Mouse (Mus musculus) liver, embryonic 12.5 days (tissue): Measurements from ENCODE around the gene Tpst2. TPM values are rescaled to one million over a fixed set of nuclear protein-coding genes. Genes with fewer than 3 reads are reported as not detected.
A peak's percentile ranks its signal among the peaks of the same experiment; 100 is the strongest.

Source experiments
- ATAC-seq: fragments of 200-750 bp; cut with Nextera tagmentation; 2 replicates; pipeline ENCODE4 v1.8.0; 2017; ENCODE audit warnings: moderate number of reproducible peaks, mild to moderate bottlenecking, moderate library complexity
- H3K27ac ChIP-seq: fragments of 300-500 bp; sonication (generic); 2 replicates; pipeline ENCODE4 v1.5.1; 2016; ENCODE audit warnings: mild to moderate bottlenecking
- H3K27me3 ChIP-seq: fragments of 300-500 bp; sonication (generic); replicated peaks from 2 replicates; pipeline ENCODE4 v1.6.1; 2016; ENCODE audit warnings: mild to moderate bottlenecking, moderate library complexity
- H3K36me3 ChIP-seq: fragments of 300-500 bp; sonication (generic); 2 replicates; pipeline ENCODE4 v1.6.1; 2016; ENCODE audit warnings: mild to moderate bottlenecking, moderate library complexity
- H3K4me1 ChIP-seq: fragments of 300-500 bp; sonication (generic); 2 replicates; pipeline ENCODE4 v1.6.1; 2016
- H3K4me2 ChIP-seq: fragments of 300-500 bp; sonication (generic); 2 replicates; pipeline ENCODE4 v1.6.1; 2016; ENCODE audit warnings: mild to moderate bottlenecking, moderate library complexity
- H3K4me3 ChIP-seq: fragments of 300-500 bp; sonication (generic); 2 replicates; pipeline ENCODE4 v1.5.1; 2016; ENCODE audit warnings: mild to moderate bottlenecking, moderate library complexity
- H3K9ac ChIP-seq: fragments of 300-500 bp; sonication (generic); 2 replicates; pipeline ENCODE4 v1.6.1; 2016; ENCODE audit warnings: mild to moderate bottlenecking, moderate library complexity
- H3K9me3 ChIP-seq: fragments of 300-500 bp; sonication (generic); replicated peaks from 2 replicates; pipeline ENCODE4 v1.6.1; 2016; ENCODE audit warnings: mild to moderate bottlenecking, moderate library complexity
- WGBS: fragments of 180-500 bp; shearing (Covaris S2); methylation state at CpG from one replicate; pipeline ENCODE4 v1.1.7; 2016; ENCODE audit not compliant: insufficient replicate concordance; 5-methylcytosine and 5-hydroxymethylcytosine counted together
- polyA plus RNA-seq: library from polyadenylated mRNA; unstranded; fragments of >200 nt; fragmentation: Nextera tagmentation; extraction: Ambion mirVana; gene quantifications from 2 replicates; pipeline ENCODE4 v1.2.1, GENCODE M21; 2016

Tpst2 gene
- 40.5 and 45.1 TPM in 2 replicates for polyA plus RNA-seq

DNA sequence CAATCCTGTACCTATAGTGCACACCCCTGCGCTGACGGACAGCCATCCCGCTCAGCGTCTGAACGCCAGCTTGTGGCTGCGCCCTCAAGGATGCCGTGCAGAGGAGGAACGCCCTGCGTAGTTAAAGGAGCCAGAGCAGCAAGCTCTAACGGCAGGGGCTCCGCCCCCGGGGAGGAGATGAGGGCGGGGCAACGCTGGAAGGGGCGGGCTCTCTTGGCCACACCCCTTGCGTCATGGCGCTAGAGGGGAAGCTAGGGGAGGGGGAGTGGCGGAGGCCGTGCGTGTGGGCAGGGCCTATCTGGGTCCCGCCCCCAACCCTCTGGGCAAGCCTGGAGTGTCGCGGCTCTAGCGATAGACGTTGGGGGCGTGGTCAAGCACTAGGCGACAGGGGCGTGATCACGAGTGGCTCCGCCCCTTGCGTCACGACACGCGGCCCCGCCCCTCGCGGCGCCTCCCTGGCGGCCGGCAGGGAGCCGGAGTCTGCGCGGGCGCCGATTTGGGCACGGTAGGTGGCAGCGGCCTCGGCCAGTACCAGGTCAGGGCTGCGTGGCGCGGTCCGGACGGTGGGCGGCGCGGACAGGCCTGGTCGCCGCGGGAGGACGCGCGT is at the start of gene Tpst2:
Gene Tpst2 (plus strand): TSS at position 425 of the 607 bp plus-strand sequence.
- H3K4me3 ChIP-seq = peak within 1 kb of the TSS; percentile 81
- H3K27ac ChIP-seq = peak within 1 kb of the TSS; percentile 86
- peak; percentile 92 for ATAC-seq
- under 1% methylated on average over 61 of the region's 62 CpGs for WGBS
- peaks cover 6% of the 10 kb centered on the region; the same call in 1 of the 2 replicates for H3K27me3 ChIP-seq
- H3K9me3 ChIP-seq = no peaks in the 10 kb centered on the region
- peaks cover 65% of the 10 kb centered on the region for H3K4me1 ChIP-seq
- peak within 1 kb of the TSS; percentile 91 for H3K4me2 ChIP-seq
- H3K9ac ChIP-seq = peak within 1 kb of the TSS; percentile 83
- H3K36me3 ChIP-seq = no peaks in the 10 kb centered on the region

DNA sequence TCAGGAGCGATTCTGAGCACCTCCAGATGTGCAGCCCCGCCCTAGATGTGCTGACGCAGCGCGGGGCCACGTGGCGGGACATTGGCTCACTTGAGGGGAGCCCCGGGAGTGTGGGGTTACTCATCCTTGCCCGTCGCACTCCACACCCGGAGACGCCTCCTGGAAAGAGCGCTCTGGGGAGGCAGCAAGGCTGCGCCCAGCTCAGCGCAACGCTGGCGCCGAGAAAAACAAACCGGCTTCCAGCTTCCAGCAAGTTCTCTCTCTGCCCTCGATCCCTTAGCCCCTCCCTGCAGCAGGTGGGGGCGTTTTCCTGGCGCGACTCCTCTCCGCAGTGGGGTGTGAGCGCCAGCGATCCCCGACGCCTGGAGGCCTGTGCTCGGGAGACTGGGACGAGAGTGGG is 49.1 kb upstream of the Tpst2 start:
- Histone ChIP-seq H3K9ac (no peak overlapping the region), H3K4me2 (peak overlapping the region; percentile 39), H3K4me1 (peaks cover 7% of the 10 kb centered on the region), H3K27ac (no peak overlapping the region), H3K4me3 (0 out of 2 replicates have a peak overlapping the region, but pooled peaks have one; percentile 1), H3K9me3 (no peaks in the 10 kb centered on the region), H3K27me3 (peaks cover 89% of the 10 kb centered on the region), H3K36me3 (no peaks in the 10 kb centered on the region)
- no peak for ATAC-seq
- 2% methylated on average over 30 of the region's 30 CpGs for WGBS

DNA sequence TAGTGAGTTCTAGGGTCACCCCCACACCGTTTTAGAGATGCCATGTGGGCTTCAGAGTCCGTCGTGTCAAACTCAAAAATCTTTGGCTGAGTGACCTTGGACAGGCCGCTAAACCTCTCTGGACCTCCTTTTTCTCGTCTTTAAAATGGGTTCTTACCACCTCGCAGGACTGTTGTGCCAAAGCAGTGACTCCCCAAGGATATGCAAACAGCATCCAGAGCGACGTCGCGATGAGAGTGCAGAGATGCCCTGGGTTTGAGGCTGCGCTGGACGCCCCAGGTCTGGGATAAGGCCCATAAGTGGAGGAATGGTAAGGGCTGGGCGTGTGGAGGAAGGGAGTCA is 48.6 kb upstream of the Tpst2 start:
- H3K4me3 ChIP-seq = no peak overlapping the region
- H3K9me3 ChIP-seq = no peaks in the 10 kb centered on the region
- peak overlapping the region; percentile 33; the same call in 1 of the 2 replicates for H3K4me2 ChIP-seq
- no peaks in the 10 kb centered on the region for H3K36me3 ChIP-seq
- no peak overlapping the region for H3K27ac ChIP-seq
- H3K9ac ChIP-seq = no peak overlapping the region
- H3K4me1 ChIP-seq = peaks cover 7% of the 10 kb centered on the region
- ATAC-seq = no peak
- peaks cover 89% of the 10 kb centered on the region for H3K27me3 ChIP-seq
- WGBS = 5% methylated on average over 13 of the region's 13 CpGs

DNA sequence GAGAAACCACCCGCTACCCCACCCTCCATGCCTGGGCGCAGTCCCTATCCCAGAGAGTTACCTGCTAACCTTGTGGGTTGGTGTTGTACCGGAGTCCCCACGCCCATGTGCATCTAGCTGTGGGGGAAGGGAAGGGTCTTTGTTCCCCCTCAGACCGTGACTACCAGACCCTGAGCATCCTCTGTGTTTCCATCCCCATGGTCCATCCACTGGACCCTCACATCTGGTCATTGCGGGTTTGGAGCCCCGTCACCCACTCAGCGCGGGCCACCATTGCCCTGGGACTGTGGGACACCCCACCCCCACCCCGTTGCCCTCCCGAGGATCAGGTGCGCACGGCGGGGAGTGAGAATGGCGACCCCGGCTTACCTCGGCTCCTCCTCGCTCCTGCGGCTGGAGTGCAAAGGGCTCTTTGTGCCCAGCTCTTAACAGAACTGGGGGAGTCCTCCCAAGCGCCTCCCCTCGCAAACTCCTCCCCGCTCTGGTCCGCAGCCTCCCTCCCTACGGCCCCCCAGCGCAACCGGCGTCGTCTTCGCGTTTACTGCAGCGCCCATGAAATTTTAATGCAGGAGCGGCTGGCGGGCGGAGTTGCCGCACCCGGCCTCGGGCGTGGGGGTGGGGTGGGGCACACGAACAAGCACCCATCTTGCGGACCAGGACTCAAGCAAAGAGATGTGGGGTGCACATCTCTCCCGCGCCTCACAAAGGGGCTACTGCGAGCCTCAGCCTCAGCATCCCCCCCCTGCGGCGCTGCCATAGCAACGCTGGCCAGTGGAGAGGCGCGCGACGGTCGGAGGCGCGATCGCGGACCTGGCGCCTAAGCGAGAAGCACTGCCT is 48.0 kb upstream of the Tpst2 start:
- no peak for ATAC-seq
- H3K36me3 ChIP-seq = no peaks in the 10 kb centered on the region
- 3% methylated on average over 57 of the region's 57 CpGs for WGBS
- H3K27ac ChIP-seq = no peak overlapping the region
- H3K4me2 ChIP-seq = peak overlapping the region; percentile 33
- H3K27me3 ChIP-seq = peaks cover 85% of the 10 kb centered on the region
- peaks cover 7% of the 10 kb centered on the region for H3K4me1 ChIP-seq
- H3K9me3 ChIP-seq = no peaks in the 10 kb centered on the region
- no peak overlapping the region for H3K9ac ChIP-seq
- peak overlapping the region; percentile 15; the same call in 1 of the 2 replicates for H3K4me3 ChIP-seq

DNA sequence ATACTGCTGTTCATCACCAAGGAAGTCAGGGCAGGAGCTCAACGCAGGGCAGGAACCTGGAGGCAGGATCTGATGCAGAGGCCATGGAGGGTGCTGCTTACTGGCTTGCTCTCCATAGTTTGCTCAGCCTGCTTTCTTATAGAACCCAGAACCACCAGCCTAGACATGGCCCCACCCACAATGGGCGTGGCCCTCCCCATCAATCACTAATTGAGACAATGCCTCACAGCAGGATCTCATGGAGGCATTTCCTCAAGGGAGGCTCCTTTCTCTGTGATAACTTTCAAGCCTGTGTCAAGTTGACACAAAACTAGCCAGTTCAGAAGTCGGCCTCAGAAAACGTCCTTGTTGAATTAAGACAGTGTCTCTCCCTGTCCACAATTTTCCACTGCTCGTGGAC is 40.7 kb upstream of the Tpst2 start:
- Histone ChIP-seq H3K4me1 (peaks cover 15% of the 10 kb centered on the region), H3K36me3 (no peaks in the 10 kb centered on the region), H3K4me3 (no peak overlapping the region), H3K4me2 (no peak overlapping the region), H3K27me3 (peaks cover 53% of the 10 kb centered on the region), H3K9ac (no peak overlapping the region), H3K9me3 (no peaks in the 10 kb centered on the region), H3K27ac (no peak overlapping the region)
- WGBS = 61% methylated on average over 5 of the region's 5 CpGs
- ATAC-seq = no peak

DNA sequence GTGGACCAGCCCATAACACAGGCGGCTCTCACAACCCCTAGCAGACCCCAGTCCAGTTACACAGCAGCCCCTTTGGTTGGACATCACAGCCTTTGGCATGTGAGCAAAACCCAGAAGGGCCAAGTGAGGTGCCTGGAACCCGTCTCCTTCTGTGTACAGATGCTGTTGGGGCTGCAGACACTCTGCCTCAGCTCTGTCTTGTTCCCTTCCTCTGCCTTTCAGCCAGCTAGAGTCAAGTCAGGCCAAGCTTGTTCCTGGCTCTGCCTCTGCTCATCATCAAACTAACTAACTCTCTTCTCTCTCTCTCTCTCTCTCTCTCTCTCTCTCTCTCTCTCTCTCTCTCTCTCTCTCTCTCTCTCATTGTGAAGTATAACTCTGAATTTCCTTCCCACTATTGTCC is 39.9 kb upstream of the Tpst2 start:
- no peak overlapping the region for H3K9ac ChIP-seq
- 62% methylated on average over 2 of the region's 2 CpGs for WGBS
- ATAC-seq = no peak
- no peaks in the 10 kb centered on the region for H3K36me3 ChIP-seq
- H3K9me3 ChIP-seq = no peaks in the 10 kb centered on the region
- H3K27ac ChIP-seq = no peak overlapping the region
- peaks cover 45% of the 10 kb centered on the region for H3K27me3 ChIP-seq
- H3K4me1 ChIP-seq = peaks cover 23% of the 10 kb centered on the region
- H3K4me2 ChIP-seq = no peak overlapping the region
- H3K4me3 ChIP-seq = no peak overlapping the region

DNA sequence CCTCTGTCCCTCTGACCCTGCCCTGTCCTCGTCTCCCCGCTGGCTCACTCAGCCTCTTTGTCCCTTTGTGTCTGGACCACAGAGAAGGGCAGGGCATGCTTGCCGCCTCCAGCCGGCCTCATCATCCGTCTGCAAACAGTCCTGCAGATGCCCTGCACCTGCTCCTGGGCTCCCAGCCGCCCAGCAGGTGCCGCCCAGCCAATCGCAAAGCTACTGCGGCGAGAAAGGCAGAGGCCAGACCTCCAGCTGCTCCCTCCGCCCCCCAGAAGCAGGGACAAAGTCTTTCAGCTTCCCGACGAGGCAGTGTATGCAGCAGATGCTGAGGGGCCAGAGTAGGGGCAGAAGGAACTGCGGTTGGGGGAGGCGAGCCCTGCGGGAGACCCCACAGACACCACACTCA is 39.1 kb upstream of the Tpst2 start:
- peaks cover 31% of the 10 kb centered on the region for H3K4me1 ChIP-seq
- WGBS = 30% methylated on average over 16 of the region's 16 CpGs
- no peak for ATAC-seq
- peaks cover under 1% of the 10 kb centered on the region; the same call in 1 of the 2 replicates for H3K9me3 ChIP-seq
- H3K4me2 ChIP-seq = no peak overlapping the region
- H3K9ac ChIP-seq = no peak overlapping the region
- no peaks in the 10 kb centered on the region for H3K36me3 ChIP-seq
- no peak overlapping the region for H3K27ac ChIP-seq
- no peak overlapping the region for H3K4me3 ChIP-seq
- peaks cover 41% of the 10 kb centered on the region for H3K27me3 ChIP-seq

DNA sequence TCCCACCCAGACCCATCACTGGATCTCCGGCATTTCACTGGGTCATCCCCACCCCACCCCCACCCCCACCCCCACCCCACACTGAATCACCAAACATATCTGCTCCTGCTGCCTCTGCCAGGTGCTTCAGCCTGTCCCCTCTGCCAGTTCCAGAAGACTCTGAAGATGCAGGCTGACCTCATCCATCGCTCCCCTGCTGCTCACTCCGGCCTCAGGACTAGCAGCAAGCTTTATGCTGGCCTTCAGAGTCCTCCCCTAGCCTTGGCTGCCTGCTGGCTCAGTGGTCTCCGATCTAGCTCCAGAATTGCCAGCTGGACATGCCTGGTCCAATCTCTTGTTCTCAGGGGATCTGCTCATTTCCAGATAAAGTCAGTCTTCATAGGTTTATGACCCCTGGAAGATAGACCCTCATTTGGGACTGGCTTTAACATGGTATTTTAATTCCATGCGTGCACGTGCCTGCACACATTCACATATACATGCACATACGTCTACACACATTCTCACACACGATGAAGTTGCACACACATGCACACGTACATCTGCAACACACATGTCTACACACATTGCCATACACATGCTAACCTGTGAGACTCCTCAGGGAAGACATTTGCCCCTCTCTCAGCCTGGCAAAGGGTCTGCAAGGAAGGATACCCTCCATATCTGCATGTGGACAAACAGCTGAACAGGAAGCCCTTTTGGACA is 38.5 kb upstream of the Tpst2 start:
- WGBS = 55% methylated on average over 9 of the region's 9 CpGs
- ATAC-seq = no peak
- no peak overlapping the region for H3K27ac ChIP-seq
- no peaks in the 10 kb centered on the region for H3K36me3 ChIP-seq
- peaks cover 41% of the 10 kb centered on the region for H3K27me3 ChIP-seq
- H3K9me3 ChIP-seq = peaks cover 6% of the 10 kb centered on the region
- no peak overlapping the region for H3K4me2 ChIP-seq
- H3K4me1 ChIP-seq = peaks cover 37% of the 10 kb centered on the region
- no peak overlapping the region for H3K4me3 ChIP-seq
- no peak overlapping the region for H3K9ac ChIP-seq

DNA sequence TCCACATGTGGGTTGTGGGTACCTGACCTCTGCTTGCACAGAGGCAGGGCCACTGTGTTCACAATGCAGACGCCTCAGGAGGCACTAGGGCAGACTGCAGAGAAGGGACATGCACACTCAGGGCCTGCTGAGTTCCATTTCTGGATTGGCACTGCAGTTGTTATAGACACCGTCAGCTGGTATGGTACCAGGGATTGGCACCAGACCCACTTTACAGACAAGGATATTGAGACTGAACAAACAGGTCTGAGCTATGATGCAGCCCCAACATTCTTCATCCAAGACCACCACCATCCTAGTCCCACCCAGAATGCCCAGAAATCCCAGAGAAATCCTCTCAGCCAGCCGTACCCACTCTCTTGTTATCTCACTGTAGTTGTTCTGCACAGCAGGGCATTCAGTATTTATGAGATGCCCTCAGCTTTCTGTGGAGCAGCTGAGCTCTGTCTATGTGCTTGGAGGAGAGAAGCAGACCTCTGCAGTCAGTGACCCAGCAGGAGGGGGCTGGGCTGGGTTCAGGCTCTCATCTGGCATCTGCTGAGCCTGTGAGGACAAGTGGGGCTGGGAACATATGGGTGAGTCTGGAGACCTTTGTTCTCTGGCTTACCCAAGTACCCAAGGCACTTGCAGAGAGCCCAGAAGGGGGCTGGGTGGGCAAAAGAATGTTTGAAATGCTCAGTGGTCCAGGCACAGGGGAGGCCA is 37.6 kb upstream of the Tpst2 start:
- Histone ChIP-seq H3K27ac (no peak overlapping the region), H3K27me3 (peaks cover 41% of the 10 kb centered on the region), H3K4me3 (no peak overlapping the region), H3K4me1 (peaks cover 46% of the 10 kb centered on the region), H3K4me2 (no peak overlapping the region), H3K9me3 (peaks cover 9% of the 10 kb centered on the region), H3K9ac (no peak overlapping the region), H3K36me3 (no peaks in the 10 kb centered on the region)
- WGBS = 63% methylated on average over 3 of the region's 3 CpGs
- ATAC-seq = no peak

DNA sequence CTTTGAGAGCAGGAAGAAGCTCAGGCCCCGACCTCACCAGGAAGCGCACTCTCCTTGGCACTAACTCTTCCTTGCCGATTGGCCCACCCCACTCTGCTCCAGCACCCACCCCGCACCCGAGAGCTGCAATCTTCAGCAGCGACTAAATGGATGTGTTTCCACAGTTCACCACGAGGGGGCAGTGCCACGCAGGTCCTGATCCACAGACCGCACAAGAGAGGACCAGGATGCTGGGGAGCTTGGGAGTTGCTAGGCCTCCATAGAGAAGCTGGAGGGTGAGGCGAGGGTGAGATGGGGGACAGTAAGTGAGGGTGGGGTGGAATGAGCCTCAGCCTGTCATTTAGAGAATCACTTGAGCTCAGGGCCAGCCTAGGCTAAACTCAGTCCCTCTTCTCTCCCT is 35.7 kb upstream of the Tpst2 start:
- no peak overlapping the region for H3K4me3 ChIP-seq
- H3K4me2 ChIP-seq = peak overlapping the region; percentile 40
- H3K9ac ChIP-seq = no peak overlapping the region
- H3K9me3 ChIP-seq = peaks cover 9% of the 10 kb centered on the region
- H3K36me3 ChIP-seq = no peaks in the 10 kb centered on the region
- ATAC-seq = peak; percentile 16; the same call in 1 of the 2 replicates
- 1% methylated on average over 10 of the region's 10 CpGs for WGBS
- no peak overlapping the region for H3K27ac ChIP-seq
- H3K4me1 ChIP-seq = peaks cover 64% of the 10 kb centered on the region
- H3K27me3 ChIP-seq = peaks cover 46% of the 10 kb centered on the region

DNA sequence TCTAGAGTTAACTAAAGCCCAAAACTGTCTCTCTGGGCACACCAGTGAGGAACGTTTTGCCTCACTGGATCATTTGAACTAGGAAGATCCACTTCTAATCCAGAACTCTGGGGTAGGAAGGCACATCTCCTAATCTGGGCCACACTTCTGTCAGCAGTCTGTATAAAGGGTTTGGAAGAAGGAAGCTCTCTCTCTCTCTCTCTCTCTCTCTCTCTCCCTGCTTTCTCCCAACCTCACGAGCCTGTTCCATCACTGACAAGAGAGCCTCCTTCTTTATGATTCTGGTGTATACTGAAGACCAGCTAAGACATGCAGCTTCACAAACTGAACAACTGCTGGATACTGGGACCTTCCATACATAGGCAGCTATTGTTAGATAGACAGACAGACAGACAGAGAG is 34.6 kb upstream of the Tpst2 start:
- no peak for ATAC-seq
- H3K4me1 ChIP-seq = peaks cover 65% of the 10 kb centered on the region
- 50% methylated on average over 2 of the region's 2 CpGs for WGBS

More for the DNA sequence above, 34.6 kb upstream of the Tpst2 start:
- Histone ChIP-seq H3K9me3 (peaks cover 9% of the 10 kb centered on the region), H3K27me3 (peaks cover 38% of the 10 kb centered on the region), H3K4me3 (no peak overlapping the region), H3K27ac (peak overlapping the region; percentile 81), H3K9ac (no peak overlapping the region), H3K36me3 (no peaks in the 10 kb centered on the region), H3K4me2 (no peak overlapping the region)
